Mouse (Mus musculus) retina, postnatal 1 day (tissue): Measurements from ENCODE around the gene Stap2.

Experiments
- DNase-seq: peaks from one replicate; pipeline ENCODE4 v3.0.0-alpha.2; 2012

The Stap2 gene

DNA sequence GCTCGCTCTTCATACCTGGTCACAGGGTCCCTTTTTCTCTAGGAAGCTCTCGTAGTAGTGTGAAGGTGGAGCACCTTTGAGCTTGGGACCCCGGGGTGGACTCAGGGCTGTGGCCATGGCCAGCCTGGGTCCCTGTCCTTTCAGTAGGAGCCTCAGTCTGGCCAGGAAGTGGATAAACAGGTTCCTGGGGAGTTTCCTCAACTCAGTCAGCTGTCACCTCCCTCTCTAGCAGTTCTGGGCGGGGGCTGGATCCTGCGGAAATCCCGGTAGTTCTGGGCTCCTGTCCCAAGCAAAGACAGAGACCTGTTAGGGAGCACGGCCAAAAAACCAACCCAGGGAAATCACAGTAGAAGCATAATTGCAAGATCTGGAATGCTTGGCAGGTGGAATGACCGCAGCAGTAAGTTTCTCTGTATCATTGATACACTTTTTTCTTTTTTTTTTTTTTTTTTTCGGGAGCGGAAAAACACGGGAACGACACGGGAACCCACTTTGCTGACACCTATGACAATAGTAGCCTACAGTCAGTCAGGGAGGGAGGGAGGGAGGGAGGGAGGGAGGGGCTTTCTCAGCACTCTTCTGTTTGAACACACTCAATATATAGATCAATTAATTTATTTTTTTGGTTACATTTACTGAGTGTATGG lies at the start of gene Stap2, which contains the start of gene Mpnd:
TSS of gene Stap2 (minus strand) at position 170 of the 647 bp plus-strand sequence.
TSS of gene Mpnd (plus strand) at position 297 of the 647 bp plus-strand sequence.
- DNase-seq, result no peak

DNA sequence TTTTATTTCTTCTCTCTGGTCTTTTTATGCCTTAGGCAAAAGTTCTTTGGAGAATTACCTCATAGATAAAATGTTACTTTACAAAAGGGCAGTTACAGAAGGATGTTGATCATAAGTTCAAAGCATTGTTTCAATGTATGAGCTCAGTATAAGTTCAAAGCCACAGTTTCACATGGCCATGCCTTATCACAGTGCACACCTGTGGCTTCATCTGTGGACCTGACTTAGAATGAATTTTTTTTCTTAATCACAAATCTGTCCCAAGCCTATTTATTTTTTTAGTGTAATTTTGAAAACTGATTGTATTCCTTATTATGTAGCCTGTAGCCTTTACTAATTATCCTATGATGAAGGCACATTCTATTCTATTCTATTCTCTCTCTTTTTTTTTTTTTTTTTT lies 49.6 kb upstream of the Stap2 start:
- no peak for DNase-seq

DNA sequence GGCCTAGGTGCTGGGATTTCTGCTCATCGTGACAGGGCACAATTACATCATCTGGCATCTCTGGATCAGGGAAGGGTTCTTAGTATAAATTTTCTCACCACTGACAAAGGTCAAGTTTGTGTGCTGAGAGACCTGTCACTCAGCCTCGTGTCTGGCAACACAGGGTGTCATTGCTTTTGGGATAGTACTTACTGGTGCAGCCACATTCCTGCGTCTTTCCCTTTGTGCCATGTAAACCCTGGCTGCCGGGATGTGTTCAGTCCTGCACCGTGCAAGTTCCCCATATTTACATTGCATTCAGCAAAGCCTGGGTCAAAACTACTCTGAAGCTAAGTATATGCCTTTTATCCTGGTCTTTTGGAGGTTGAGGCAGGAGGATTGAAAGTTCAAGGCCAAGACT lies 46.0 kb upstream of the Stap2 start:
- no peak for DNase-seq

DNA sequence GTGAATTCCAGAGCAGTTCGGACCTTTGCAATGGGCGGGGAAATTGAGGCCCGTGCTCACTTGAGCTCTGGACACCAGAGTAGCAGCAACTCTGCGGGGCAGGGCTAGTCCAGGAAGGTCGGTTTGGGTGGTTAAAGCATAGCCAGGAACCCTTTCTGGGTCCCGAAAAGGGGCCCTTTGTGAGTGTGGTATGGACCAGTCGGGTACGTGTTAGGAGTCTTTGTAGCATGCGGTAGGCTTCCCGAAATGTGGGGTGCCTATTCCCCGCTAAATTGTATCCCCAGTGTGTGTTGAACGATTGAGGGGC lies 35.4 kb upstream of the Stap2 start:
- DNase-seq, result no peak

DNA sequence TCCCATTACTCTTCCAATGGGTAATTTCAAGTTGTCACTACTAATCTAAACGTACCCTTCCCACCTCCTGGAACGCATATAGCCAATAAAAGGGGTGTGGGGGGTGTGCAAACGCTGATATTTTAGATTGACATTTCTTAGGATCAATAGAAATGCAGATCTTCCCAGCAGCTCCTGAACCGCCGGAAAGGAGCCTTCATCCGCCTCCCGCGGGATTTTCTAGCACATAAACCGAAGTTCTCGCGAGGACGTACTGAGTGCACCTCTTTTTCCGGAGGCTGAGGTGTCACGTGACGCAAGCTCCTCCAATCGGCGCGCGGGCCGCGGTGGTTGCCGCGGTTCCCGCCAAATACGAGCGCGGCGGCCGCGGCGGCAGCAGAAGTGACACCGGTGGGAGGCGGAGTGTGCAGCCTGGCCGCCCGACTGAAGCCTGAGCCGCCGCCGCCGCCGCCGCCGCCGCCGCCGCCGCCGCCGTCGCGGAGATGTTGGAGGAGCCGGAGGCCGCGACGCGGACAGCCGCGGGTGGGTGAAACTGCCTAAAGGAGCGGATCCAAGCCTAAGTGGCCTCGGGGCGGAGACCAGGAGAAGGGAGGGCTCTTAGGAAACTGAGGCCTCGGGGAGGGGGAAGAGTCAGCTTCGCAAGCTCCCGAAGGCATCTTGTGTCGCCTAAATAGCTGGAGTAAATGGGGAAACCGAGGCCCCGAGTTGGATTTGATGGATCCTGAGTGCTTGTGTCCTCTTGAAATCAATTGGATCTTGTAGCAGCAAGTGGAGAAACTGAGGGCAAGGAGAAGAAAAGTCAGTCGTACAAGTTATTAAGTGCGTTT lies 34.9 kb upstream of the Stap2 start, which contains the start of gene Chaf1a:
TSS of gene Chaf1a (plus strand) at position 410 of the 827 bp plus-strand sequence.
- peak; percentile 99 for DNase-seq

DNA sequence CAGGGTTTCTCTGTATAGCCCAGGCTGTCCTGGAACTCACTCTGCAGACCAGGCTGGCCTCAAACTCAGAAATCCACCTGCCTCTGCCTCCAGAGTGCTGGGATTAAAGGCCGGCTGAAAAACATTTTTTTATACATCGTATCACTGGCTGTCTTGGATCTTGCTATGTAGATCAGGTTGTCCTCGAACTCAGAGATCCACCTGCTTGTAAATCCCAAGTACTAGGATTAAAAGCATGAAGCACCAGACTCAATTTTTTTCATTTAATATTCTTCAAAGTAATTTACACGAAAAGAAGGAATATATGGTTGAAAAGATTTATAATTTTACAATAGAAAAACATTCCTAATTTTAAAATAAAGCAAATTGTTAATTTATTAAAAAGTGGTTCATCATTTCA lies 34.0 kb upstream of the Stap2 start:
- DNase-seq, result no peak

DNA sequence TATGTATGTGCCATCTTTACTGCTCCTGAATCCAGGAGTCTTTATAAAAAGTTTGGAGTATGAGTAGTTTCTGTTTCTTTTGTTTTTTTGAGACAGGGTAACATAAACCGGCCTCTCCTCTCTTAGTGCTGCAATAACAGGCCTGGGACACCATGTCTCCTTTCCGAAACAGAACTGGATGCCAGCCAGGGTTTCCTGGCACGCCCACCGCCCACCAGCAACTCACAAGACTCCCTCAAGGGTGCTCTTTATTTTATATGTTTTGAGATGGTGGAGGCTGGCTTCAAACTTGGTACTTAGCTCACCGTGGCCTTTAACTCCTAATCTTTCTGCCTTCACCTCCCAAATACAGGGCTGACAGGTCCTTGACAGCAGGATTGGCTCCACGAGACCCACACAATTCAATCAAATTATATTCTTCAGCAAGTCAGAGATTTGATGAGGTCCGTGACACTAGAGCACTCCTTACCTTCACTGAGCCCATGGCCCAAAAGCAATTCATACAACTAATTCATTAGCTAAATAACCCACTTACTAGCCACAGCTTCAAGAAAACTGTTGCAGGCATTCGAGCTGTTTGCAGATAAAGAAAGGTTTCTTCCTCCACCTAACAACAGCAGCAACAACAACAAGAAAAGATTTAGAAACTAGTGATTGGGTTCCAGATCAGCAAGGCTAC lies 33.3 kb upstream of the Stap2 start:
- DNase-seq, result no peak

DNA sequence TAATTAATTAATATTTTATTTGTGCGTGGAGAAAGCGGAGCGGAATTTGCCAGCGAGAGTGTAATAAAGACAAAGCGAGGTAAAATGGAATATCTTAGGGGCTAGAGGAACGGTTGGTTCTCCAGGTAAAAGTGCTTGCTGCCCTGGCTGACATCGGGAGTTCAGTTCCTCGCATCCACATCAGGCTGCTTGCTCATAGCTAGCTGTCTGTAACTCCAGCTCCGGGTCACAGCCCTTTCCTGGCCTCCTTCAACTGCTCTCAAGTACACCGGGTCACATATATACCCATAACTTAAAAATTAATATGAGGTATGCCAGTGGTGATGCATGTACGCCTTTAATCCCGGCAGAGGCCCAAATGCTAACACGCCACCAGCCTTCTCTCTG lies 31.5 kb upstream of the Stap2 start:
- no peak for DNase-seq

DNA sequence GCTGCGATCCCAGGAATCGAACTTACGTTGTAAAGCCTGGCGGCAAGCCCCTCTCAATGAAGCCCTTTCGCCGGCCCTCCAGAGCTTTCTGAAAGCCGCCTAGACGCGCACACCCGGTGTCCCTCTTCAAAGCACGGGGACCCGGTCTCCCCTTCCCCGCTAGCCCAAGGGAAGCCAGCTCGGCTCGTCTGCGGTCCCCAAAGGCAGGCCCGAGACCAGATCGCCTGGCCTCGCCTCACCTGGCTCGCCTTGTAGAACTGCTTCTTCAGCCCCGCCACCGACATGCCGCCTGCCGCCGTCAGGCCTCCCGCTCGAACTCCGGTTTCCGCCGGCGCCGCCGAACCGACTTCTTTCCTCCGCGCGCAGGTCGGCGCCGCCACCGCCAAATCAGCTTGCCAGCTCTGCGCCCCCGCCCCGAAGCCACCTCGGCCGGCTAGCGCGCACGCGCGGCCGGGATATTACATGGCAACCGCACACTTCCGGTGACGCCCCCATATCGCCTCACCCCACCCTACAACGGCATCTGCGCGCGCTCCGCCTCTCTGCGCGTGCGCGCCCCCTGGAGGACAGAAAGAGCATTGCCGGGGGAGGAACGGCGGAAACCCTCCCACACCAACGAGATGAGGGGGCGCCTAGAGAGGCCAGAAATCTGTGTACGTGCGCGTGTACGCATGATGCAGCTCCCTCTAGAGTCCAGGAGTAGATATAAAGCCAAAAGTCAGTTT lies 31.0 kb upstream of the Stap2 start, which contains the start of gene Sh3gl1:
TSS of gene Sh3gl1 (minus strand) at position 460 of the 725 bp plus-strand sequence.
- peak; percentile 99 for DNase-seq

DNA sequence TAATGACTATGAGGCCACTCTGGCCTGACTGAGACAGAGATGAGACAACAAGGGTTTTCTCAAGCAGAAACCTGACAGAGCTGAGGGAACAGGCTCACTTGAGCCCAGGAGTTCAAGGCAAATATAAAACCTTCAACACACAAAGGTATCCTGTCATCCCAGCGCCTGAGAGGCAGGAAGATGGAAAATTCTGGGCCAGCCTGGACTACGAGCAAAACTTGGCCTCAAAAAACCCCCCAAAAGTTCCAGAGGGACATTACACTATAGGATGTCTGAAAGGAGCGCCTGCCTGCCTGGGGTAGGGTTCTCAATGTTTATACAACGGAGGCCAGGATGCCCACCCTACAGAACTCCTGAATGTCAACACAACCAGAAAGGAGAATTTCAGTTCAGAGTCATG lies 29.8 kb upstream of the Stap2 start:
- no peak for DNase-seq

DNA sequence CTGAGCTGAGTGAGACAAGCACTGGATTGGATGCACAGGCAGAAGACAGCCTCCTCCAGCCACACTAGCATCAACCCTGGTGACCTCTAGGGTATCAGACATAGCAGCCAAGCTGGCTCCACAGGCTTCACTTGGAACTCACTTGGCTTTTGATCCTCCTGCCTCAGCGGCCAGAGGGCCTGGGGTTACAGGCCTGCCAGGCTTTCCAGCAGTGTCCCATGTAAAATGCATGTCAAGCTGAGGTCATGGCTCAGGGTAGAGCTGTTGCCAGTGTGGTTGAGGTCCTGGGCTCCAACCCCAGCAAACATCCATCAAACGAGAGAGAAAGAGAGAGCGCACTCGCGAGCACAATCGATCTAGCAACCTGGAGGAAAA lies 29.3 kb upstream of the Stap2 start:
- DNase-seq, result no peak

DNA sequence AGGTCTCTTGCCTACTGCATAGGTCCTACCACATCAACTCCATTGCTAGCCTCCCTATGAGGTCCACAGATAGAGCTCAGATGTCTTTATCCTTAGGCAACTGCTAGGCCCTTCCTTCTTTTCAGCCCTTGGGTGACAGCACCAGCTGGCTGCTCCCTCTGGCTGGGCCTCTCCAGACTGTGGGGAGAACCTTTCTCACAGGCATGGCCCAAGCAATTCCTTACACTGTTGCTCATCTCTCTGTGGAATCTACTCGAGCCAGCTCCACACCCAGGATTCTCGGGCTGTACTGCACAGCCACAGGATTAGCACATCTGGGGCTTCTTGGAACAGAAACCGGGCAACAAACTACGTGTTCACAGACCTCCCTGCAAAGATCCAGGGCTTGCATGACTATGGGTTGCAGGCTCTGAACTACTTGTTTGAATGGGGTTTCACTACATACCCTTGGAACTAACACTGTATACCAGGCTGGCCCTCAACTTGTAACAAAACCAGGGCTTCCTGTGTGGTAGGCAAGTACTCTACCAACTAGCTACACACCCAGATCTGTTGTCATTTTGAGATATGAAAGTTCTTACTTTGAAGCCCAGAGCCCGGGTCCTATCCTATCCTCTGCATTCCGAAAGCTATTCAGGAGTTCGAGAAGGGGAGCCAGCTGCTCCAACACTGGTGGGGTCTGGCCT lies 28.8 kb upstream of the Stap2 start:
- DNase-seq, result no peak

DNA sequence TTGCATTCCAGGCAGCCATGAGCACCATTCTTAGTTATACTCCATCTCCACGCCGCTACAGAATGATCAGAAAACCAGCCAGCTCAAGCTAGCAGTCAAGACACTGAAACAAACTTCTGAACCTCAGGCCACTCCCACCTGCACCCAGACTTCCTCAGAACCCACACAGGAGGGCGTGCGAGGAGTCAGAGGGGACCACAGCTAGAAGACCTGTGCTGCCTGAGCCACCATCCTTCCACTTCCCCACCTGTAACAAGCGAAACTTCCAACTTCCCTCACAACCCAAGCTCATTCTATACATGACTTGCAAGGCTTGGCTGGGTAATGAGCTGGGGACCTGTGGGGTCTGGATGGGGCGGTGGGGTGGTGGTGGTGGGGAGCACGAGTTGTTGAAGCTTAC lies 27.4 kb upstream of the Stap2 start:
- no peak for DNase-seq

DNA sequence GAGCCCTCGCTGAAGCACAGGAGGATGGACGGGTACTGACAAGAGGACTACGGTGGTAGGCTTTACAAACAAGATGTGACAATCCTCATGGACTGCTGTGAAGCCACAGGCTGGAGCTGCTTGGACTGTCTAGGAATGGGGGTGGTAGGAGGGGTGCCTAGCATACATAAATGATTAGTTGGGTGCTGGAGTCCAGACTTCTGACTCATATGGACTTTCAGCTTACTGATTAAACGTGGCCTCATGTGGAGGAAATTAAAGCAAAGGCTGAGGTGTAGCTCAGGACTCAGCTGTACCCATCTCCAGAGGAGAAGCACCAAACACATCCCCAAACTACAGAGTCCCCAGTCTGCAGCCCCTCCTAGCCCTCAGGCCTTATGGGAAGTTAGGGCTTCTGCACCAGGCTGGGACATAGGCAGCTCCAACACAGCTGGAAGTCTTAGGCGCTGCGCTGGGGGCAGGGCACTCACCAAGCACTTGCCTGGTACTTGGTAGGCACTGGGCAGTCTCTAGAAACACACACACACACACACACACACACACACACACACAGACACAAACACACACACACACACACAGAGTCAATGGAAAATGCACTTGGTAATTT lies 26.8 kb upstream of the Stap2 start:
- DNase-seq, result no peak

DNA sequence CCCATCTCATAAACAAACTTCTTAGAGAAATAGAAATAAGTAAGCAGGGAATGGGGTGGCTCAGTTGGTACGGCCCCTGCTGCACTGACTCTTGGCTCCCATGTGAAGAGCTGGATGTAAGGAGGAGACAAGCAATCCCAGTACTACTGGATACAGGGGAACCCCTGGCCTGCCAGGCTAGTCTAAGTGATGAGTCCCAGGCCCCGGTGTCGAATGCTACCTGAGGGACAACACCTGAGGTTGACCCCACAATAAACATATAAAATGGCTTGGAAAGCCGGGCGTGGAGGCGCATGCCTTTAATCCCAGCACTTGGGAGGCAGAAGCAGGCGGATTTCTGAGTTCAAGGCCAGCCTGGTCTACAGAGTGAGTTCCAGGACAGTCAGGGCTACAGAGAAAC lies 26.0 kb upstream of the Stap2 start:
- DNase-seq, result no peak

DNA sequence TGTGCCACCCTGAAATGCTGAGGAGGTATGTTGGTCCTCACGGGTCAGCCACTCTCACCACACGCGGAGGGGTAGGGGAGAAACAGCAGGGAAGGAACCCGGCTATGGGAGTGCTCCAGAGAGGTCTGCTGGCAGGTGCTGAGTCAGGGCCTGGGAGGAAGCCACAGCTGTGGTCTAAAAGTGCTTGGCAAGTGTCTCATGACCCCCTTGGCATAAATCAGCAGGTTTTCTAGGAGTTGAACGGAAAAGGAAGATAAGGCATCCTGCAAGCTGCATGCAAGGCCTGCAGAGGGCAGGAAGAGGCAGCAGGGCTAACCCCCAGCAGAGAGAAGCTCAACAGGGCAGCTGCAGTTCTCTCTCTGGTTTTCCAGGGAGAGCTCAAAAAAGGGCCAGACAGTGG lies 25.5 kb upstream of the Stap2 start:
- no peak for DNase-seq

DNA sequence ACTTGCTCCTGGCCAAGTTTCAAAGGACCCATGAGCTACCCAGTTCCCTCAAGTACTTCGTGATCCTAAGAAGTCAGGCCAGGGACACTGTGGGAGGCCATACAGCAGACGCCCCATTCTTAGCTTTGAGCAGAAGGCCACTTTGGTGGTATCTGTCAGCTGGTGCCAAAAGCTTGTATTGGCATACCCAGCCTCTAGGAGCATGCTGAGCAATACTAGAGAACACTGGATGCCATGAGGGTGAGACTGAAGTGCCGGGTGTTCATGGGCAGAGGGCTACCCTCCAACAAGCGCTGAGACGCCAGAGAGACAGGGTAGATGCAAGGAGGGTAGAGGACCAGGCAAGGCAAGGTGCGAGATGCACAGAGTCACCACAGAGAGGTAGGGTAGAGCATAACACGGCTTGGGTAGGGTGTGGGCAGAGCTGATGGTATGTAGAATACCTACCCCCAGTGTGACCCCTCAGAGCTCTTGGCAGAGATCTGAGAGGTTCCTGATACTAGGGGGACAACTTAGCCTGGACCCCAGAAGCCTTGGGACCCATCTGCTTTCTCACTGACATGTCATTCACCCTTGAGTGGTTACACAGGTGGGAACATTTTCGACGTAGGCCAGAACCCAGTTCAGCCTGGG lies 25.0 kb upstream of the Stap2 start:
- DNase-seq, result no peak

DNA sequence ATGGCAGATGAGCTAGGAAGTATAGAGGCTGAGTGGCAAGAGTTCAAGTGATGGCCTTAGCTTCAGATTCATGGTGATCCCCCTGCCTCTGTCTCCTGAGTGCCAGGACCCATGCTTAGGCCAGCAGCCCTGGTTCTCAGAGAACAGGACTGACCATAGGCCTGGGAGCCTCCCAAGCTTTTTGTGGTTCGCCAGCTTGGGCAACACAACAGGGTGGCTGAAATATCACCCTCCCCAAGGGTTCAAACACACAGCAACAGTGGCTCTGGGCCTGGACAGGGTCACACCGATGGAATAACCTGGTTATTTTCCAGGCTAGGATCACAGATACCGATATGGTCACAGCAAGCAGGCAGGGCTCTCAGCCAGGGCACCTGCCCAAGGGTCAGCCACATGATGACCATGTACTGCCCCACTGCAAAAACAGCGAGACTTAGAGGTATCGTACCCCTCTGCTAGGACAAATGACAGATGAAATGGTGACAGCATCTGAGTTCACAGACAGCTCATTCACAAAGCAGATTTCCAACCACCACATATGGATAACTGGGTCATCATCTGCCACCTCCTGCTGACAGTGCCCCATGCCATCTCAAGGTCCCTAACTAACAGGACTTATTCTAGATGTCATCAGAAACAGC lies 22.5 kb upstream of the Stap2 start:
- DNase-seq, result peak; percentile 59

DNA sequence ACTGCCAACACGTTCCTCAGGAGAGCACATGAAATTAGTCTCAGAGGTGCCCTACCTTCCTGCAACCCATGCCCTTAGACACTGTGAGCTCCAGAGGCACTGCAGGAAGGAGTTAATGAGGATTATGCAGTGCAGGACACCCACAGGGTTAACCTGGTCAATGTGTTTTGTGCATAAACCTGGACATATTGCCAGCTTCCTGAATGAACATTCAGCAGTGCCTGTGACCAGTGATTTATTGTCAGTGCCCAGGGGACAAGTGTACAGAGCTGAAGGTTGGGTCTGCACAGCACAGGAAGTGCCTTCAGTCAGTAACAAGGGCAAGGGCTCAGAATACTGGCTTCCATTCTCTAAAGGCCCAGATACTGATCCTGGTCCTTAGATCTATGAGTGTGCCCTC lies 21.5 kb upstream of the Stap2 start:
- no peak for DNase-seq

DNA sequence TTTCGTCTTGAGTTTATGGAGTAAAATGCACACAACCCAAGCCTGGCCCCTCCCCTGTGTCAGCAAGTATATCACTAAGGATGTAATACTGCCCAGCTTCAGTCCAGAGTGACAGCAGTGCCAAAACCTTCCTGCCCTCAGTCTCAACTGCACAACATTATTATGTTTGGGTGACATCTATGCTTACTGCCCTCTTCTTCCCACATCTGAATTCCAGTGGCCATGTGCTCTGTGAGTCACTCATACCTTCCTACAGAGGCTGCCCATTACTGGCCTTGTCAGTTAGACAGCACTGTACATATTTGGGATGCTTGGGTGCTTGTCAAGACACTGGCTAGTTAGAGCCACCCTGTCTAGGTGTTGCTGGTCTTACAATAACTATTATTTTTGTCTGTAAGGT lies 20.9 kb upstream of the Stap2 start:
- no peak for DNase-seq

DNA sequence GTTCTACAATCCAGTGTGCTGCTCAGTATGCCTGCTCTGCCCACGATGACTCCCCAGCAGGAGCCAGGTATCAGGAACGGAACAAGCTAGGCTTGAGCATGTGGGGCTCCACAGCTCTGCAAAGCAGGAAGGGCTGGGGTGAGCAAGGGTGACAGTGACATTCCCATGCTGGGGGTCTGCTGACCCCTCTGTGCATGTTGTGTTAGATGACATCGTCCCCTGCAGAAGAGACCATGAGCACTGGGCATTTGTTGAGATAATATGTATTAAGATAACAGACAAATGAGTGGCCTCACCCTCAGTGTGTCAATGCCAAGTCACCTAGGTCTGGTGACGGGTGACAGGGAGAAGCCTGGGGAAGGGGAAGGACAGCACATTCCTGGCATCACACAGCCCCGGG lies 19.5 kb upstream of the Stap2 start:
- DNase-seq, result no peak
